Mouse (Mus musculus) embryonic facial prominence, embryonic 10.5 days (tissue): ENCODE data around the gene Ttc7. TPM values are rescaled to one million over a fixed set of nuclear protein-coding genes. Genes with fewer than 3 reads are reported as not detected.
"Not testable (repeated sequence)": the region's sequence is repeated elsewhere in the genome, so short reads cannot be mapped to it uniquely, and the experiment has no call there.

Experiments used
- DNase-seq: peaks from one replicate; pipeline ENCODE4 v3.0.0-alpha.2; 2017; ENCODE audit warnings: low spot score
- H3K27ac ChIP-seq: fragments of 300-500 bp; sonication (generic); replicated peaks from 2 replicates; pipeline ENCODE4 v1.5.1; 2016; ENCODE audit warnings: mild to moderate bottlenecking
- H3K27me3 ChIP-seq: fragments of 300-500 bp; sonication (generic); replicated peaks from 2 replicates; pipeline ENCODE4 v1.6.1; 2016; ENCODE audit warnings: low read depth, mild to moderate bottlenecking; ENCODE audit not compliant: poor library complexity, severe bottlenecking
- H3K36me3 ChIP-seq: fragments of 300-500 bp; sonication (generic); replicated peaks from 2 replicates; pipeline ENCODE4 v1.6.1; 2016; ENCODE audit warnings: mild to moderate bottlenecking, moderate library complexity
- H3K4me1 ChIP-seq: fragments of 300-500 bp; sonication (generic); 2 replicates; pipeline ENCODE4 v1.6.1; 2016
- H3K4me3 ChIP-seq: fragments of 300-500 bp; sonication (generic); 2 replicates; pipeline ENCODE4 v1.5.1; 2016; ENCODE audit warnings: mild to moderate bottlenecking, moderate library complexity
- H3K9me3 ChIP-seq: fragments of 300-500 bp; sonication (generic); 2 replicates; pipeline ENCODE4 v1.6.1; 2016; ENCODE audit warnings: mild to moderate bottlenecking
- WGBS: fragments of 180-500 bp; shearing (Covaris S2); methylation state at CpG from one replicate; pipeline ENCODE4 v1.1.7; 2016; 5-methylcytosine and 5-hydroxymethylcytosine counted together
- polyA plus RNA-seq: library from polyadenylated mRNA; unstranded; fragments of >200 nt; fragmentation: Nextera tagmentation; extraction: Ambion mirVana; gene quantifications from 2 replicates; pipeline ENCODE4 v1.2.1, GENCODE M21; 2016

Ttc7 gene
- polyA plus RNA-seq, 1 experiment from 2014 or later = 3.6 TPM

GRCm38 (mm10) chr17:87289367-87289766 lies 6.7 kb downstream of the Ttc7 start:
- 82% methylated on average over 5 of the region's 5 CpGs for WGBS
- H3K9me3 ChIP-seq = no peaks in the 10 kb centered on the region
- DNase-seq = no peak
- no peak overlapping the region for H3K27ac ChIP-seq
- H3K27me3 ChIP-seq = peaks cover 67% of the 10 kb centered on the region
- peaks cover 5% of the 10 kb centered on the region for H3K4me1 ChIP-seq
- H3K4me3 ChIP-seq = no peak overlapping the region
- H3K36me3 ChIP-seq = no peaks in the 10 kb centered on the region

- Histone ChIP-seq H3K36me3 (no peaks in the 10 kb centered on the region), H3K4me1 (peaks cover 4% of the 10 kb centered on the region; the same call in 1 of the 2 replicates), H3K9me3 (no peaks in the 10 kb centered on the region), H3K27me3 (peaks cover 51% of the 10 kb centered on the region), H3K4me3 (no peak overlapping the region), H3K27ac (no peak overlapping the region)
- no peak for DNase-seq
- 94% methylated on average over 7 of the region's 7 CpGs for WGBS
These were observed 8.4 kb downstream of the Ttc7 start for GRCm38 (mm10) chr17:87291037-87291436.

GRCm38 (mm10) chr17:87291782-87292181 lies 9.1 kb downstream of the Ttc7 start:
- peaks cover 43% of the 10 kb centered on the region for H3K27me3 ChIP-seq
- no peaks in the 10 kb centered on the region for H3K36me3 ChIP-seq
- no peak overlapping the region for H3K27ac ChIP-seq
- H3K9me3 ChIP-seq = no peaks in the 10 kb centered on the region
- no peak overlapping the region for H3K4me3 ChIP-seq
- WGBS = 88% methylated on average over 5 of the region's 5 CpGs
- peaks cover 4% of the 10 kb centered on the region; the same call in 1 of the 2 replicates for H3K4me1 ChIP-seq
- DNase-seq = no peak

GRCm38 (mm10) chr17:87293125-87293524 lies 10.4 kb downstream of the Ttc7 start:
- Histone ChIP-seq H3K27ac (no peak overlapping the region), H3K36me3 (no peaks in the 10 kb centered on the region), H3K4me3 (no peak overlapping the region), H3K27me3 (peaks cover 30% of the 10 kb centered on the region), H3K9me3 (no peaks in the 10 kb centered on the region), H3K4me1 (peaks cover 2% of the 10 kb centered on the region; the same call in 1 of the 2 replicates)
- WGBS = 88% methylated on average over 5 of the region's 5 CpGs
- no peak for DNase-seq

GRCm38 (mm10) chr17:87295738-87296137 lies 13.1 kb downstream of the Ttc7 start:
- DNase-seq = no peak
- Histone ChIP-seq H3K27ac (no peak overlapping the region), H3K4me3 (no peak overlapping the region), H3K27me3 (0 out of 2 replicates have a peak, but pooled peaks cover 6% of the 10 kb centered on the region), H3K4me1 (peaks cover 9% of the 10 kb centered on the region), H3K9me3 (no peaks in the 10 kb centered on the region), H3K36me3 (no peaks in the 10 kb centered on the region)
- 84% methylated on average over 7 of the region's 7 CpGs for WGBS

- not testable (repeated sequence) for H3K4me3 ChIP-seq, DNase-seq, H3K27me3 ChIP-seq, H3K9me3 ChIP-seq, H3K27ac ChIP-seq, H3K4me1 ChIP-seq, H3K36me3 ChIP-seq
- WGBS = 77% methylated on average over 1 of the region's 1 CpGs
These were observed 14.0 kb downstream of the Ttc7 start for GRCm38 (mm10) chr17:87296701-87297100.

GRCm38 (mm10) chr17:87298944-87299343 lies 16.3 kb downstream of the Ttc7 start:
- Histone ChIP-seq H3K36me3 (no peaks in the 10 kb centered on the region), H3K27me3 (0 out of 2 replicates have a peak, but pooled peaks cover 5% of the 10 kb centered on the region), H3K9me3 (no peaks in the 10 kb centered on the region), H3K4me1 (peaks cover 9% of the 10 kb centered on the region), H3K27ac (no peak overlapping the region), H3K4me3 (no peak overlapping the region)
- 75% methylated on average over 6 of the region's 6 CpGs for WGBS
- no peak for DNase-seq

- no peaks in the 10 kb centered on the region for H3K36me3 ChIP-seq
- H3K27me3 ChIP-seq = no peaks in the 10 kb centered on the region
- DNase-seq = no peak
- no peak overlapping the region for H3K4me3 ChIP-seq
- no peak overlapping the region for H3K27ac ChIP-seq
- peaks cover 9% of the 10 kb centered on the region for H3K4me1 ChIP-seq
- no peaks in the 10 kb centered on the region for H3K9me3 ChIP-seq
- WGBS = 91% methylated on average over 10 of the region's 10 CpGs
These were observed 17.7 kb downstream of the Ttc7 start for GRCm38 (mm10) chr17:87300340-87300739.

GRCm38 (mm10) chr17:87301607-87302006 lies 18.9 kb downstream of the Ttc7 start:
- not testable (repeated sequence) for H3K36me3 ChIP-seq, H3K27me3 ChIP-seq, H3K4me3 ChIP-seq, H3K27ac ChIP-seq, H3K4me1 ChIP-seq, H3K9me3 ChIP-seq, DNase-seq
- WGBS = 93% methylated on average over 9 of the region's 9 CpGs

- Histone ChIP-seq H3K27me3 (no peaks in the 10 kb centered on the region), H3K27ac (no peak overlapping the region), H3K4me1 (peaks cover 9% of the 10 kb centered on the region), H3K9me3 (no peaks in the 10 kb centered on the region), H3K4me3 (no peak overlapping the region), H3K36me3 (no peaks in the 10 kb centered on the region)
- no peak for DNase-seq
- WGBS = 83% methylated on average over 13 of the region's 13 CpGs
These were observed 19.5 kb downstream of the Ttc7 start for GRCm38 (mm10) chr17:87302014-87302794.

GRCm38 (mm10) chr17:87304151-87304894 lies 21.6 kb downstream of the Ttc7 start:
- H3K4me3 ChIP-seq = no peak overlapping the region
- H3K36me3 ChIP-seq = no peaks in the 10 kb centered on the region
- no peak overlapping the region for H3K27ac ChIP-seq
- no peak for DNase-seq
- no peaks in the 10 kb centered on the region for H3K9me3 ChIP-seq
- no peaks in the 10 kb centered on the region for H3K27me3 ChIP-seq
- 85% methylated on average over 11 of the region's 11 CpGs for WGBS
- H3K4me1 ChIP-seq = peaks cover 2% of the 10 kb centered on the region; the same call in 1 of the 2 replicates

GRCm38 (mm10) chr17:87305065-87305464 lies 22.4 kb downstream of the Ttc7 start:
- H3K4me3 ChIP-seq = no peak overlapping the region
- H3K4me1 ChIP-seq = no peaks in the 10 kb centered on the region; the same call in 1 of the 2 replicates
- 94% methylated on average over 8 of the region's 8 CpGs for WGBS
- H3K36me3 ChIP-seq = no peaks in the 10 kb centered on the region
- no peaks in the 10 kb centered on the region for H3K27me3 ChIP-seq
- H3K27ac ChIP-seq = no peak overlapping the region
- DNase-seq = no peak
- H3K9me3 ChIP-seq = no peaks in the 10 kb centered on the region

- no peaks in the 10 kb centered on the region for H3K27me3 ChIP-seq
- H3K4me1 ChIP-seq = peaks cover under 1% of the 10 kb centered on the region; the same call in 1 of the 2 replicates
- H3K36me3 ChIP-seq = no peaks in the 10 kb centered on the region
- no peak overlapping the region for H3K27ac ChIP-seq
- WGBS = 78% methylated on average over 8 of the region's 8 CpGs
- no peak for DNase-seq
- H3K4me3 ChIP-seq = no peak overlapping the region
- no peaks in the 10 kb centered on the region for H3K9me3 ChIP-seq
These were observed 24.1 kb downstream of the Ttc7 start for GRCm38 (mm10) chr17:87306746-87307145.
